Mouse (Mus musculus) erythroblast, embryonic 14.5 days (primary cell): ENCODE data around the gene Bmpr1b. TPM values are rescaled to one million over a fixed set of nuclear protein-coding genes. Genes with fewer than 3 reads are reported as not detected.

Experiments
- H3K27me3 ChIP-seq: 2 replicates; pipeline ENCODE4 v1.6.1; 2012; ENCODE audit warnings: inconsistent platforms; ENCODE audit not compliant: control insufficient read depth
- H3K36me3 ChIP-seq: 2 replicates; pipeline ENCODE4 v1.6.1; 2012; ENCODE audit warnings: mild to moderate bottlenecking, inconsistent platforms; ENCODE audit not compliant: control insufficient read depth
- H3K4me1 ChIP-seq: 2 replicates; pipeline ENCODE4 v1.6.1; 2012; ENCODE audit warnings: inconsistent platforms; ENCODE audit not compliant: control insufficient read depth
- H3K4me3 ChIP-seq: replicated peaks from 2 replicates; pipeline ENCODE3; 2012; ENCODE audit warnings: moderate library complexity, mild to moderate bottlenecking, inconsistent platforms
- H3K9me3 ChIP-seq: 2 replicates; pipeline ENCODE4 v1.6.1; 2012; ENCODE audit warnings: low read length, inconsistent platforms, mixed read lengths; ENCODE audit not compliant: control insufficient read depth
- GATA1 ChIP-seq: IDR thresholded peaks from 2 replicates; pipeline ENCODE4 v1.6.1; 2012; ENCODE audit warnings: low read length, inconsistent platforms, mixed read lengths
- TAL1 ChIP-seq: IDR thresholded peaks from 3 replicates; pipeline ENCODE4 v1.6.1; 2012; ENCODE audit warnings: low read length, inconsistent platforms, mixed read lengths
- polyA plus RNA-seq: library from polyadenylated mRNA; stranded (reverse); fragments of >175 nt; gene quantifications from 2 replicates; pipeline ENCODE4 v1.2.3, GENCODE M21; 2012

Bmpr1b gene
- polyA plus RNA-seq, 1 experiment, result not detected

- Histone ChIP-seq H3K27me3 (no peaks in the 10 kb centered on the region), H3K36me3 (no peaks in the 10 kb centered on the region), H3K9me3 (no peaks in the 10 kb centered on the region), H3K4me1 (no peaks in the 10 kb centered on the region), H3K4me3 (no peak overlapping the region)
- TF ChIP-seq GATA1, result no peak
- TF ChIP-seq TAL1, result no peak
Measured at GRCm38 (mm10) chr3:141849206-141849605, 320.0 kb downstream of the Bmpr1b start.

DNA sequence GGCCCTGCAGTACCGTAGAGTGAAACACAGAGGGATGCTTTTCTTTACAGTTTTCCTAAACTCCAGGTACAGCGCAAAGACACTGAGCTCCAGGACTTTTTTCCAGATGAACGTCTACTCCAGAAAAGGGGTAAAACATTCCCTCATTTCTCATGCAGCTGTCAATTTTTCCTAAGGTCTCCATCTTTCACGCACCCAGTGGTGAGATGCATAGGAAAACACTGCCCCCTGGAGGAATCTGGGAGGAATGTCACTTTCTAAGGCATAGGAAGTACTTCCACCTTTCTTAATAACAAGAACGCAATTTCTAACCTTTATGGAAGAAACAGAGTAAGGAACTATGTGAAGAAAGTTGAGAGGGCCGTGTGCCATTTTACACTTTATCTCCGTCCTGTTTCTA lies 330.4 kb downstream of the Bmpr1b start:
- Histone ChIP-seq H3K4me1 (no peaks in the 10 kb centered on the region), H3K36me3 (no peaks in the 10 kb centered on the region), H3K9me3 (no peaks in the 10 kb centered on the region), H3K4me3 (no peak overlapping the region), H3K27me3 (no peaks in the 10 kb centered on the region)
- no peak for TF ChIP-seq TAL1
- no peak for TF ChIP-seq GATA1

DNA sequence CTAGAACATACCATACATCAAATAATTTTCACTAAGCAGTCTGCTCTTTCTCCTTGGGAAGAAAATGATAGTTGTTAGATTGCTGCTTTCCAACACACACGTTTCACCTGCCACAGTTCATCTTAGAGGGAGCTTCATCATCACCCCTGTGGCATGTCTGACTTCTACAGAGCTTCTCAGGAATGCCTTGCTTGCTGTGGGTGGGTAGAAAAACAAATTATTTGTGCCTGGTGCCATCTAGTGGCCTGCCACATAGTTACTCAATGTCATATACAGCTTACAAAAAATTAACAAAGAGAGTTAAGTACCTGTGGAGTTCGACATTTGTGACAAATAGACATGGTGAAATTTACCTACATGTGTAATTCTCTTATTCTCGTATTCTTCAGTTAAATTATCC lies 338.1 kb downstream of the Bmpr1b start:
- no peaks in the 10 kb centered on the region for H3K36me3 ChIP-seq
- no peak overlapping the region for H3K4me3 ChIP-seq
- H3K9me3 ChIP-seq, result no peaks in the 10 kb centered on the region
- TF ChIP-seq TAL1, result no peak
- no peak for TF ChIP-seq GATA1
- H3K27me3 ChIP-seq, result no peaks in the 10 kb centered on the region
- H3K4me1 ChIP-seq, result no peaks in the 10 kb centered on the region

DNA sequence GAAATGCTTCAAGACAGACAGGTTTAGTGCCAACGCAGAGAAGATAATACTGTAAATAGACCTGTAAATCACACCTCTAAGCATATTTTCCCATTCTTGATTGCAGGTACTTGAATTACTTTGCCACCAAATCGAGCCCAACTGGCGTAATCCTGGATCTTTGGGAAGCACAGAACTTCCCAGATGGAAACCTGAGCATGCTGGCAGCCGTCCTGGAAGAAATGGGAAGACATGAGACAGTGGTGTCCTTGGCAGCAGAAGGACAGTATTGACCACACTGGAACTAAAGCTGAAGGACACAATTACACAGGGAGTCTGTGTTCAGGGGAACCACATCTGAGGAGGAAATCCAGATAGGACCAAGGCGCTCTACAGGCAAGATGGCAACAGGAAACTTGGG lies 340.9 kb downstream of the Bmpr1b start:
- H3K27me3 ChIP-seq, result no peaks in the 10 kb centered on the region
- no peaks in the 10 kb centered on the region for H3K4me1 ChIP-seq
- no peaks in the 10 kb centered on the region for H3K36me3 ChIP-seq
- TF ChIP-seq GATA1, result no peak
- TF ChIP-seq TAL1, result no peak
- no peak overlapping the region for H3K4me3 ChIP-seq
- H3K9me3 ChIP-seq, result no peaks in the 10 kb centered on the region

- TF ChIP-seq TAL1 (no peak), GATA1 (no peak)
- Histone ChIP-seq H3K9me3 (peaks cover 2% of the 10 kb centered on the region; the same call in 1 of the 2 replicates), H3K36me3 (no peaks in the 10 kb centered on the region), H3K4me1 (no peaks in the 10 kb centered on the region), H3K27me3 (no peaks in the 10 kb centered on the region), H3K4me3 (no peak overlapping the region)
Measured at GRCm38 (mm10) chr3:141819331-141819941, 349.8 kb downstream of the Bmpr1b start.

GRCm38 (mm10) chr3:141818615-141819312 lies 350.5 kb downstream of the Bmpr1b start:
- Histone ChIP-seq H3K4me1 (no peaks in the 10 kb centered on the region), H3K36me3 (no peaks in the 10 kb centered on the region), H3K9me3 (peaks cover 2% of the 10 kb centered on the region; the same call in 1 of the 2 replicates), H3K27me3 (no peaks in the 10 kb centered on the region), H3K4me3 (no peak overlapping the region)
- TF ChIP-seq GATA1 (no peak), TAL1 (no peak)

DNA sequence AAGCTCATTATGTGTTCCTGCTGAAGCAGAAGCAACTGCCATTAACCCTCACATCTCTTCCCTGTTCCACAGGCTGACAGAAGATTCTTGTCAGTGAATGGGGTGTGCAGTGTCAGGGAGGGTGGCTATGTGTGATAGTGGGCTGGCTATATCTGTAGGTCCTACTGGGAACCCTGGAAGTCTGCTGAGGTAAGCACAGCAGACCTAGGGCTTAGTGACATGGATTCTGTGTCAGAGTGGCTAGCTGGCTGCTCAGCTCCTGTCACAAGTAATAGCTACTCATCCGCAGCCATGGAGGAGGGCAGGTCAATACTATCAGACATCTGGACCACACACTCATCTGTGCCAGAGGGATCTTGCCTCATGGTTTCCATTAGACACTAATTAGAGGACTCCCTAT lies 354.4 kb downstream of the Bmpr1b start:
- H3K36me3 ChIP-seq, result no peaks in the 10 kb centered on the region
- H3K9me3 ChIP-seq, result peaks cover 5% of the 10 kb centered on the region; the same call in 1 of the 2 replicates
- no peaks in the 10 kb centered on the region for H3K4me1 ChIP-seq
- TF ChIP-seq TAL1 (no peak), GATA1 (no peak)
- H3K27me3 ChIP-seq, result no peaks in the 10 kb centered on the region
- no peak overlapping the region for H3K4me3 ChIP-seq

GRCm38 (mm10) chr3:141811348-141811747 lies 357.9 kb downstream of the Bmpr1b start:
- no peaks in the 10 kb centered on the region for H3K36me3 ChIP-seq
- TF ChIP-seq GATA1, result no peak
- no peak for TF ChIP-seq TAL1
- no peak overlapping the region for H3K4me3 ChIP-seq
- H3K9me3 ChIP-seq, result peaks cover 2% of the 10 kb centered on the region; the same call in 1 of the 2 replicates
- no peaks in the 10 kb centered on the region for H3K4me1 ChIP-seq
- no peaks in the 10 kb centered on the region for H3K27me3 ChIP-seq

DNA sequence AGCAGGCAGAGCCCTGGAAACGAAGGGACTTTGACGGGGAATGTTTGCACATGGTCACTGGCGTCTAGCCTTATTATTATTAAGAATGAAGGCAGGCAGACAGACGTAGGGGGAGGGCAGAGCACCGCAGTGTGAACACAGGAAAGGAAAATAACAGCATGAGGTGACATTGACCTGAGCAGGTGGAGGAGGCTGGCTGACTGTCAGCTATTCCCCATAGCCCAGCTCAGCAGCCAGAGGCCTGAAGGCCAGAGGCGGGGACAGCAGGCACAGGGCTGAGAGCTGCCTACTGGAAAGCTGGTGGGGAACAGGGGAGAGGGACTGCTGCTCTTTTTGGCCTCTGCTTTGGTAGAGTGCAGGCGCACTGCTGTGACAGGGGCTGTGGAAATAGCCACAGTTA lies 358.3 kb downstream of the Bmpr1b start:
- no peak for TF ChIP-seq TAL1
- TF ChIP-seq GATA1, result no peak
- Histone ChIP-seq H3K36me3 (no peaks in the 10 kb centered on the region), H3K4me1 (no peaks in the 10 kb centered on the region), H3K9me3 (peaks cover 2% of the 10 kb centered on the region; the same call in 1 of the 2 replicates), H3K27me3 (no peaks in the 10 kb centered on the region), H3K4me3 (no peak overlapping the region)

GRCm38 (mm10) chr3:141809581-141809980 lies 359.6 kb downstream of the Bmpr1b start:
- H3K9me3 ChIP-seq, result peaks cover 2% of the 10 kb centered on the region; the same call in 1 of the 2 replicates
- no peak overlapping the region for H3K4me3 ChIP-seq
- TF ChIP-seq GATA1 (no peak), TAL1 (no peak)
- H3K36me3 ChIP-seq, result no peaks in the 10 kb centered on the region
- H3K4me1 ChIP-seq, result no peaks in the 10 kb centered on the region
- no peaks in the 10 kb centered on the region for H3K27me3 ChIP-seq
